Mouse (Mus musculus) lung, adult 2 months (tissue): ENCODE data around the gene Vamp1. TPM values are rescaled to one million over a fixed set of nuclear protein-coding genes. Genes with fewer than 3 reads are reported as not detected.
A peak's percentile ranks its signal among the peaks of the same experiment; 100 is the strongest.

ENCODE experiments used
- DNase-seq: peaks from one replicate; pipeline ENCODE4 v3.0.0; 2022
- H3K4me1 ChIP-seq: fragments of 200-500 bp; 2 replicates; pipeline ENCODE4 v1.6.1; 2011; ENCODE audit warnings: low read length; ENCODE audit not compliant: control insufficient read depth, insufficient read depth
- H3K4me3 ChIP-seq: fragments of 200-500 bp; replicated peaks from 2 replicates; pipeline ENCODE3; 2011; ENCODE audit warnings: low read depth, mild to moderate bottlenecking, control low read depth, low read length; ENCODE audit errors: extremely low read depth
- CTCF ChIP-seq: fragments of 200-500 bp; IDR thresholded peaks from 2 replicates; pipeline ENCODE4 v1.5.1; 2011; ENCODE audit warnings: mild to moderate bottlenecking, low read length, control low read depth; ENCODE audit not compliant: insufficient read depth
- POLR2A ChIP-seq: fragments of 200-500 bp; IDR thresholded peaks from 2 replicates; pipeline ENCODE4 v1.6.1; 2011; ENCODE audit warnings: low read depth, mild to moderate bottlenecking, control low read depth, low read length, borderline replicate concordance; ENCODE audit errors: extremely low read depth
- WGBS: fragments of 180-500 bp; shearing (Covaris S2); methylation state at CpG from one replicate; pipeline ENCODE4 v1.1.7; 2018; 5-methylcytosine and 5-hydroxymethylcytosine counted together
- polyA plus RNA-seq: library from polyadenylated mRNA; depleted of rRNA; stranded (reverse); fragments of >200 nt; gene quantifications from 2 replicates; pipeline ENCODE4 v1.2.3, GENCODE M21; 2012; rRNA removed

Gene Vamp1
- 12.5 and 22.0 TPM in 2 replicates for polyA plus RNA-seq

GRCm38 (mm10) chr6:125215148-125215954 lies at the start of gene Vamp1:
Vamp1 (plus strand) TSS chr6:125215551.
- no peaks in the 10 kb centered on the region for H3K4me1 ChIP-seq
- peak; percentile 94 for DNase-seq
- TF ChIP-seq CTCF (no peak), POLR2A (peak; percentile 98; the same call in 1 of the 2 replicates)
- WGBS: under 1% methylated on average over 48 of the region's 48 CpGs
- H3K4me3 ChIP-seq: peak within 1 kb of the TSS; percentile 76

GRCm38 (mm10) chr6:125166051-125166751 lies 49.1 kb upstream of the Vamp1 start, which contains the start of gene Gapdh:
Gapdh (minus strand) TSS chr6:125166467.
- Histone ChIP-seq H3K4me1 (peaks cover 9% of the 10 kb centered on the region), H3K4me3 (peak within 1 kb of the TSS; percentile 85)
- 1% methylated on average over 16 of the region's 18 CpGs for WGBS
- TF ChIP-seq CTCF (no peak), POLR2A (peak; percentile 74; the same call in 1 of the 2 replicates)
- peak; percentile 82 for DNase-seq

DNA sequence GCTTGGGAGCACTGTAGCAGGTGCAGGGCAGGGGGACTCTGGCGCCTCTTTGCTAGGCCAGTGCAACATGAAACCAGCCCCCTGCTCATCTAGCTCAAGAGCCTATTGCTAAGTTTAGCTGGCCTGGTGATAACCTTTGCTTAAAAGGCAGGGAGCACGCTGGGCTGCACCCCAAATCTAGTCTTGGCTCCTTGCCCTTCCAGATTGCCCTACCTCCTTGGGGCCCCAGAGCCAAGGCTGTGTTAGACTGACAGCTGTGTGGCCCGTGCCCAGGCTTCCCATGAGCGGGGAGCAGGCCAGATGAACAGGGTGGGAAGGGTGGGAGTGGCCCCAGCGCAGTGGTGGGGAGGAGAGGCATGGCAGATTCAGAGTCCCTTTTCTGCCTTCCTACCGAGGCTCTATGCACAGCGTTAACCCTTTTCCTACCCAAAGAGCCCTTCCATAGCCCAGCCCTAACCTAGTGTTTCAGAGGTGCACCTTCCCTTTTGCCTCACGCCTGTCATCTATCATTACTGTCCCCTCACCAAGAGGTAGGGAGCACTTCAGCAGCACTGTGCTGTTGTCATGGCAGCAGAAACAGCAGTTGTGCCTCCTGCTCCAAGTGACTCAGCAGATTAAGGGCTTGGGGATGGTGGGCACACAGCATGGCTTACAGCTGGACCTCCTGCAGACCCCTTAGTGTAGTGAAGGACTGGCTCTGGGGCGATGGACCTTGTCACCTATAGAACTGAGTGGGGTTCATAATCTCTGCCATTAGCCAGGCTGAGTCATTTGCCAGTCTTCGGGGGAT lies 48.3 kb upstream of the Vamp1 start:
- TF ChIP-seq CTCF (no peak), POLR2A (no peak)
- Histone ChIP-seq H3K4me1 (peaks cover 9% of the 10 kb centered on the region), H3K4me3 (peak overlapping the region; percentile 62)
- WGBS: 27% methylated on average over 10 of the region's 10 CpGs
- no peak for DNase-seq

- TF ChIP-seq CTCF (no peak), POLR2A (no peak)
- Histone ChIP-seq H3K4me3 (no peak overlapping the region), H3K4me1 (peaks cover 9% of the 10 kb centered on the region)
- WGBS: 93% methylated on average over 14 of the region's 14 CpGs
- DNase-seq: no peak
Measured at GRCm38 (mm10) chr6:125168086-125168485, 47.3 kb upstream of the Vamp1 start.

DNA sequence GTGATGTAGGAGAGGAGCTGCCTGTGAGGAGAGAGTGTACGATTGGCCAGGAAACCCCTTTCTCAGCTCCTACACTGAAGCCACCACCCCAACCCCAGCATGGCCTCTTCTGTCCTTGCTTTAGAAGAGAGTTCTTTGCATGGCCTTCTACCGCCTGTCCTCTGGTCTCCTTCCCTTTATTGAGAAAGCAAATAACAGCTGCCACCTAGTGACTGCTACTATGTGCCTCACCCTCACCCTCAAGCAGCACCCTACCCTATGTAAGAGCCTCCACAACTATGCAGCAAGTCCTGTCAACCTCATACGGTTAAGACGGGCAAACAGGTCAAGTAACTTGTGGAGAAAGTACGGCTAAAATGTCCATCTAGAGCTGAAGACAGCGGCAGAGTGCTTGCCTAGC lies 45.2 kb upstream of the Vamp1 start:
- WGBS: 84% methylated on average over 6 of the region's 6 CpGs
- TF ChIP-seq CTCF (no peak), POLR2A (no peak)
- DNase-seq: no peak
- Histone ChIP-seq H3K4me1 (no peaks in the 10 kb centered on the region), H3K4me3 (no peak overlapping the region)

GRCm38 (mm10) chr6:125172474-125172873 lies 42.9 kb upstream of the Vamp1 start:
- TF ChIP-seq CTCF (no peak), POLR2A (no peak)
- Histone ChIP-seq H3K4me3 (no peak overlapping the region), H3K4me1 (no peaks in the 10 kb centered on the region)
- 42% methylated on average over 2 of the region's 2 CpGs for WGBS
- DNase-seq: no peak

GRCm38 (mm10) chr6:125173256-125173655 lies 42.1 kb upstream of the Vamp1 start:
- H3K4me3 ChIP-seq: no peak overlapping the region
- no peaks in the 10 kb centered on the region for H3K4me1 ChIP-seq
- TF ChIP-seq POLR2A (no peak), CTCF (no peak)
- DNase-seq: no peak
- WGBS: 85% methylated on average over 7 of the region's 7 CpGs

DNA sequence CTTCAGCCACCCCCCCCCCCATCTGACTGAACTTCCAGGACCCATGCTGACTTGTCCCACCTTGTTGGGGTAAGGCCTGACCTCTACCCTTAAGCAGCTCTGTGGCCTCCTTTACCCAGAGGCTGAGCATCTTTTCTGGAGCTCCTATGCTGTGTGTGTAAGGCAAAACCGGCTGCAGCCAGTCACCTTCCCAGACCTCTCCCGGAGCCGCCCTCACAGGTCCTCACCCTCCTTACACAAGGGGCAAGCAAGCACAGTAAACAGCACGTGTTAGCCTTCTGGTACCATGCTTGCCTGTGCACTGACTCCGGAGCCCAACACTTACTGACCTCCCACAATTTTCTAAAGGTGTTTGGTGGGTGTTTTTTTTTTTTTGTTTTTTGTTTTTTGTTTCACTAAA lies 39.9 kb upstream of the Vamp1 start:
- no peak overlapping the region for H3K4me3 ChIP-seq
- TF ChIP-seq POLR2A: no peak
- no peak for TF ChIP-seq CTCF
- WGBS: 88% methylated on average over 5 of the region's 5 CpGs
- H3K4me1 ChIP-seq: no peaks in the 10 kb centered on the region
- DNase-seq: no peak

DNA sequence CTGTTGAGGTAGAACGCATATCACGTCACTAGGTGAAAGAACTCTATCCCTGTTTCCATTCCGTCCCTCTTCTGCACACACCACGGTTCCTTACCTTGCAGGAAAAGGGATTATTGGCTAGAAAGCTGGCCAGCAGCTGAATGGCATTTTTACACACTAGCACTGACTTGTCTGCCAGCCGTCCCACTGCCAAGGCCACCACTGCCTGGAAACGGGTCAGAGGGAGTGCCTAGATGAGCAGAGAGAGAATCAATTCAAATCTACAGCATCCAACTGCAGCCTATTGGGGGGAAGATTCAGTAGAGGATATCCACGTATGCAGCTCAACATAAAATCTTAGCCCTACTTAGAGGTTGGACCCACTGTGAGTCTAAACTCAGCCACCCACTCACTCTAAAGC lies 35.8 kb upstream of the Vamp1 start:
- no peak for DNase-seq
- no peaks in the 10 kb centered on the region for H3K4me1 ChIP-seq
- TF ChIP-seq POLR2A: no peak
- TF ChIP-seq CTCF: no peak
- H3K4me3 ChIP-seq: no peak overlapping the region
- 91% methylated on average over 7 of the region's 7 CpGs for WGBS
